Mouse (Mus musculus) small intestine, adult 2 months (tissue): Measurements from ENCODE around the gene Dlg2.

Source experiments
- CTCF ChIP-seq: fragments of 200-500 bp; IDR thresholded peaks from 2 replicates; pipeline ENCODE4 v1.5.1; 2012; ENCODE audit warnings: low read depth, mild to moderate bottlenecking, control low read depth, inconsistent platforms, low read length, moderate library complexity, mixed read lengths; ENCODE audit not compliant: insufficient replicate concordance, insufficient read length; ENCODE audit errors: extremely low read depth
- POLR2A ChIP-seq: fragments of 200-500 bp; IDR thresholded peaks from 2 replicates; pipeline ENCODE4 v1.6.1; 2012; ENCODE audit warnings: low read depth, mild to moderate bottlenecking, control low read depth, inconsistent platforms, low read length, moderate library complexity

- no peak for TF ChIP-seq CTCF
- TF ChIP-seq POLR2A = no peak
Observed at GRCm38 (mm10) chr7:91173560-91173959, 697.1 kb downstream of the Dlg2 start.
